Mouse (Mus musculus) MEL (cell line): ENCODE data around the gene Pxt1.

Experiments
- GATA1 ChIP-seq: IDR thresholded peaks from 2 replicates; pipeline ENCODE4 v1.6.1; 2011; ENCODE audit warnings: low read depth, low read length, improper control_type of control experiment
- KAT2A ChIP-seq: conservative IDR thresholded peaks from 2 replicates; pipeline ENCODE4 v1.6.1; 2012; ENCODE audit warnings: low read depth, low read length, improper control_type of control experiment, inconsistent platforms

- TF ChIP-seq GATA1 (no peak), KAT2A (no peak)
These were observed 41.2 kb upstream of the Pxt1 start for GRCm38 (mm10) chr17:28984724-28985420.
